Mouse (Mus musculus) WW6 (cell line): Measurements from ENCODE around the gene Cc2d2b.
A peak's percentile ranks its signal among the peaks of the same experiment; 100 is the strongest.

Source experiments
- DNase-seq: peaks from one replicate; pipeline ENCODE4 v3.0.0-alpha.2; 2013; ENCODE audit warnings: low read depth, low spot score

Gene Cc2d2b

DNA sequence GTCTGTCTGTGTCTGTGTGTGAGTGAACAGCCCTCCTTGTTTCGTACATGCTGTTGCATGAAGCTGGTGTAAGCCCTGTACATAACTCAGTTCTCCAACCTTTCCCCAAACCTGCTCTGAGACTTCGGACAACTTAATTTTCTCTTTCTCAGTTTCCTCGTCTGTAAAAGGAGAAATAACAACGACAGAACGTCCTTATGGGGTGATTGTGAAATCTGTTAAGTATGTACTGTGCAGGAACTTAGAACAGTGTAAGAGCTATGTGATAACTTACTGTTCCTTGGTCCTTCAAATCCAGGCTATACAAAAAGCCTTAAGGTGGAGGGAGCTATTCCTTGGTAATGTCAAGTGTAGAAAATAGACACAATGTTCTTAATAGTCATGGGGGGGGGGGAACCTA, 83.8 kb downstream of the Cc2d2b start:
- DNase-seq = no peak

DNA sequence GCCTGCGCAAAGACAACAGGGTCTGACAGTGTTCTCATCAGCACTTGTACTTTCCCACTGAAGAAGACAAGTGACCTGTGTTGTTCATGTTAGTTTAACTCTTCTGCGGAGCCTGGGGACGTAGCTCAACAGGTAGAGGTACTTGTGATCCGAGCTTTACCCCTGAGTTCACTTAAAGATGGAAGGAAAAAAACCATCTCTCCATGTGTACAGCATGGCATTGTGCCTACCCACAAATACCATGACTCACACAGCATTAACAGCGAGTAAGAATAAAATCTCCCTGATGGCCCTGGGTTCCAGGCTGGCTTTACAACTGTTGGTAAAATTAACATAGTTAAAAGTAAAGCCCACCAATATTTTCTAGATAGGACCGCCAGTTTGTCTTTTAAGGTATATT, 85.9 kb downstream of the Cc2d2b start:
- no peak for DNase-seq

DNA sequence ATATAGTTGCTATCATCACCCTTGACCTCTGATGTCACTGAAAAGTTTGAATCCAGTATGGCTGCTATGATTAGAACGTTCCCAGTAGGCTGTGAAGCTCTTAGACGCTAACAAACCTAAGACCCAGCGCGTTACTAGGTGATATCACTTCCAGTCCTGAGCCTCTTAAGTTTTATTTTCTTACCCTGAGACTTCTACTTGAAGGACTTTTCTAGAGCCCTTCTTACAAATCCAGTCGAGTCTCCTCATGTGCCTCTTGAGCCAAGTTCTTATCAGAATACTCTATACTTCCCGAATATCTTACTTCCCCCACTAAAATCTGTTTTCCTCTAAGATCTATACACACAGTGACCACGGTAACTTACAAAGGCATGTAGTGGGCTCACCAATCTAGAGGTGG, 89.7 kb downstream of the Cc2d2b start:
- no peak for DNase-seq

DNA sequence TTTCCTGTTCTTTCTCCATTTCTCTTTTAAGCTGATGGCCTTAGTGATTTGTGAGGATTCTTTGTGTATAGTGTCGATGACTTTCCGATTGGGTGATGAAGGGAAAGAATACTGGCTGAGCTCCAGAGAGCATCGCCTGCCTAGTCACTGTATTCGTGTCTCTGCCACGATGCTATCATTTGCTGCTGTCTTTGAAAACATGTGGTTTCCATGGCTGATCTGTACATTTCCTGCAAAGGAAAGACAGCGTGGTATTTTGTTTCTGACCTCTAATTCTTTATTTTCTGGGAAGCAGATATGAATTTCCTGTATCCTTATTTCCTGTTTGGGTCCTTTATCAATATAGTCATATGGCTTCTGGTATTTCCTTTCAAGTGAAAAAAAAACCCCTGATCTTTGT, 91.8 kb downstream of the Cc2d2b start:
- DNase-seq = no peak

DNA sequence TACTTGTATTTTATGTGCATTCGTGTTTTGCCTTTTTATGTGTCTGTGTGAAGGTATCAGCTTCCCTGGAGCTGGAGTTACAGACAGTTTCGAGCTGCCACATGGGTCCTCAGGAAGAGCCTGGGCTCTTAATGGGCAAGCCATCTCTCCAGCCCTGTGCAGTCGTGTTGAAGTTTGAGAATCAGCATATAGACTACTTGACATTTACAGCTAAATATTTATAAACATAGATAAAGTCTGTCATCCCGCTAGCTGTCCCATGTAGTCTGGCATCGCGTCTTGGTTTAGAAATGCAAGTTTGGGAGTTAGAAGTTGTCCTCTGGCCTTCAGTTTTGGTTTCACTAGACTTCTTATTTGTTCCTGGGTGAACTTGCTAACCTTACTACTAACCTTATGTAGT, 92.5 kb downstream of the Cc2d2b start:
- DNase-seq = no peak

DNA sequence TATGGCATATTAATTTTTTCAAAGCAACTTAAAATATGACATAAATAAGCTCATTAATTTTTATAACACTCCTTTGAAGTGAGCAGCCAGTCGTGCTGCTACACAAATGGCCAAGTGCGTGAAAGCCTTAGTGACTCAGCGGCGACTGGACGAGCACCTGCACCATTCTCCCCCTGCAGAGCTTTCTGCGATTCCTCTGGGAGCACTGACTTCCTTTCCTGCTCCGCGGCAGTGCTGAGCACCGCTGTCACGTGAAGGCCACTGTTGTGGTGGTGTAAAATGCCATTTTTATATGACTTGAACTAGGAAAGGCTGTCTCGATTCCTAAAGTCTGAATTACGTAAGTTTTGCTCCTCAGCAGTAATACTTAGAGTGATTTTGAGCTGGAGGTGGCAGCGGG, 93.0 kb downstream of the Cc2d2b start:
- DNase-seq = no peak

DNA sequence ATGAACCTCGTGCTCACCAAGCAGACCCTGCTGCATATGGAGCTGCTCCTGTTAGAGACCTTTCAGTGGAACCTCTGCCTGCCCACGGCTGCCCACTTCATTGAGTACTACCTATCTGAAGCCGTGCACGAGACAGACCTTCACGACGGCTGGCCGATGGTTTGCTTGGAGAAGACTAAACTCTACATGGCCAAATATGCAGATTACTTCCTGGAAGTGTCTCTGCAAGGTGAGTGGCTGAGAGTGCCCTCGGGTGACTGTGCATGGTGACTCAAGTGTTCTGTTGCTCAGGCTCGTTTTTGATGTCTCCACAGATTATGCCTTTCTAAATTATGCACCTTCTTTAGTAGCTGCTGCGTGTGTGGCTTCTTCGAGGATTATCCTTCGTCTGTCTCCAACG, 96.2 kb downstream of the Cc2d2b start:
- DNase-seq = no peak

DNA sequence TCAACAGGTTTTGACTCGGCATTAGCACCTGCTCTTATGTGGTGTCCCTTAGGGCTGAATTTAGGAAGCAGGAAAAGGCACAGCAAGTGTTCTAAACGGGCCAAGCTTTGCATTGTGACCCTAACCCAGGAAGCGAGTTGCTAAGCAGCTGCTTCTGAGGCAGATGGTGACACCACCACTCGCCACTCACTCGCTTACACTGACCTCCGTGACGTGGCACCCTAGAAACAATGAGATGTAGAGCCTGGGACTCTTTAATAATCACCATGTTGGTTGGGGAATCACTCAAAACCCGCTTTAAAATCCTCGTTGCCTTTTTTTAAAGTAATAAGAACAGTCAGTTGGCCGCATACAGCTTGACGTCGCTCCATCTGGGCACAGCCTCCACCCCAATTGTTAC, 100.8 kb downstream of the Cc2d2b start:
- no peak for DNase-seq

DNA sequence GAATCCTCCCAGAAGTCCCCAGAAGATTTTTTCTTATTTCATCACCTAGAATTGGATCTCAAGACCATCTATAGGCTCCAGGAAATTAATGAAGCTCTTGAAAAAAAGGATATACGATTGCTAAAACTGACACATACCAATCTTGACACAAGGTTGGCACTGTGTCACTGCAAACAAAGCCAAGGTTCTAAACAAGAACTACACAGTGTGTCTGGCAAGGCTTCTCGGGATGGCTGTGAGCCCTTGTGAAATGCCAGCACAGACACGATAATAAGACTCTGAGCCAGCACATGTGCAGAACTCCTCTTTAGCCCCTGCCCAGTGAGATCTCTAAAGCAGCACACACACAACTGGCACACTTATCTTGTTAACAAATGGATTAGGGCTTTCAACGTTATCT, 111.0 kb downstream of the Cc2d2b start:
- DNase-seq = no peak

DNA sequence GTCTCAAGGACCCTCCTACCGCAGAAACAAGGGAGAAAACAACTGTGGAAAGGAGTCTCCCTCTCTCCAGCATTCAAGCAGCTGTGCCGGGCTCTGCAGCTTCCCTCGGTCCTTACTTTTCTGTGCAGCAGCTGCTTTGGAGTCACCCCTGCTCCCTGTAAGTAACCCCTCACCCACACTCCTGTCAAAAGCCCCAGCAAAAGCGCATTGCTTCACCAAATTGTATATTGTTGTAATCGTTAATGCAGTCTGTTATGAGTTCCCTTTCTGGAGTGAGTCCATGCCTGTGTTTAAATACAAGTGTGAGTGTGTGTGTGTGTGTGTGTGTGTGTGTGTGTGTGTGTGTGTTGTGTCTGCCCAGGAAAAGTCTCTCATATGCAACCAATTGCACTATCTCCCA, 119.7 kb downstream of the Cc2d2b start:
- no peak for DNase-seq

DNA sequence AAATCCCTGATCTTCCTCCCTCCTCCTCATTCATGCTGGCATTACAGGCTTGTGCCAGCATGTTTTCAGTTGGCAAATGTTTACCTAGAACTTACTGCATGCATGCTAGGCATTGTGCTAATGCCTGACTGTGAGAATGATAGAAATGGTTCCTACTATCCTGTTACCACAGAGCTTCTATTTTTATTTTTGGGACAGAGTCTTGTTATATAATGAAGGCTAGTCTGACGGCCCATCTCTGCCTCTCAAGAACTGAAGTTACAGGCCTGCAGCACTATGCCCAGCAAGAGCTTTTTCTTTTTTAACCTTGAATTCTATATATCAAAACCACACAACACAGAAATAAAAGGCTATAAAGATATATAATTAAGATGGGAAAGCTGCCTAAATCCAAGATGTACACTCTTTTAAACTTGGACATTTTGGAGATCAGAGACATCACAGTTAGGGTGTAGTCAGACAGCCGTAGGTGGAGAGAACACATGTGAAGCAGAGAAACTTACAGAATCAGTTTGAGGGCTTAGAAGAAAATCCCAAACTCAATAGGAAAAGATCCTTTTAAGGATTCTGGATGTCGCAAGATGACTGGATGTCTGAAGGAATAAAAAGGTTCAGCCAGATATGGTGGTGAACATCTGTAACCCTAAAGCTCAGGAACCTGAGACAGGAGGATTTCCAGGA, 121.0 kb downstream of the Cc2d2b start:
- no peak for DNase-seq

DNA sequence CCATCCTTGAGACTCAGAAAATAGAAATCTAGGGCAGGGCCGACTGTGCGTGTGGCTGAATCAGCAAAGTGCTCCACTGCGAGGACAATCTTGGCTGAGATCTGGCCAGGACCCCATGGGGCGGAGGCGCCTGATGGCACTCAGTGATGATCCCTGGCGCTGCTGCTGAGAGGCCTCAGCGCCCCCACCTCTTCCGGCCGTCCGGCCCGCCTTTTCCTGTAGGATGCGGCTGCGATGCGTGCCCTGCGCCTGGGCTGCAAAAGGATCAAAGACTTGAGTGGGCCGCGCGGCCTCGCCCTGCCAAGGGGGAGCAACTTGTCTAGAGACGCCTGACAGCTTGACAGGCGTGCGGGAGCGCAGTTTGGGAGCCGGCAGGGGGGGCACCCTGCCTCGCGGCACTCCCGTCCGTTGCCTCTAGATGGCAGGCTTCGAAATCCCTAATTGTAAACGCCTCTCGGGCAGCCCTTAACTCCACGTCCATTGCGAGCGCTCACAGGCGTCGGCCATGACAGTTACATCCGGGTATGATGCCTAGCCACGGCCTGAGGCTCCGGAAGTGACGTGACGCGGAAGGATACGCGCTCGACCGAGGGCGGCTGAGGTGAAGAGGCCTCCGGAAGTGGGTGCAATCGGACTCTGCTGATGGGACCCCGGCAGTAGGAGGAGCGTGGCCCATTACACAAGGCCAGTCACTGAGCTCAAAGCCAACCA, 124.6 kb downstream of the Cc2d2b start:
- peak; percentile 96 for DNase-seq
